Mouse (Mus musculus) ovary, adult 18-20 months (tissue): ENCODE results near the gene Cmc2.

Experiments used
- DNase-seq: peaks from one replicate; pipeline ENCODE4 v3.0.0; 2022; ENCODE audit warnings: low spot score, mixed read lengths

The Cmc2 gene

GRCm38 (mm10) chr8:116905836-116906235 lies 15.4 kb downstream of the Cmc2 start:
- DNase-seq, result no peak

- no peak for DNase-seq
Observed at GRCm38 (mm10) chr8:116905252-116905651, 16.0 kb downstream of the Cmc2 start.

DNA sequence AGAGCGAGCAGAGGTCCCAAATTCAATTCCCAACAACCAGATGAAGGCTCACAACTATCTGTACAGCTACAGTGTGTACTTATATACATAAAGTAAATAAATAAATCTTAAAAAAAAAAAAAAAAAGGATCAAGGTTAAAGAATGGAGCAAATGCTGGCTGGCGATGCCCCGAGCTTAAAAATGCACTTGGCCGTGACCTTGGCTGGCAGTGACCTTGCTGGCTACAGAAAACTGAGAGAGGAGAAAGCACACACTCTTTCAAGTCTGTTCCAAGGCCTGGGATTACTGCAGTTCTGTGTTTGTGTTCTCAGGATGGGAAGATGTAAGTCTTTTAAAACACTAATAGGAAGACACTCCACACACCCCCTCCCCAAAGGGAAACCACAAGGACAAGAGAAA lies 16.5 kb downstream of the Cmc2 start:
- DNase-seq, result peak; percentile 40

DNA sequence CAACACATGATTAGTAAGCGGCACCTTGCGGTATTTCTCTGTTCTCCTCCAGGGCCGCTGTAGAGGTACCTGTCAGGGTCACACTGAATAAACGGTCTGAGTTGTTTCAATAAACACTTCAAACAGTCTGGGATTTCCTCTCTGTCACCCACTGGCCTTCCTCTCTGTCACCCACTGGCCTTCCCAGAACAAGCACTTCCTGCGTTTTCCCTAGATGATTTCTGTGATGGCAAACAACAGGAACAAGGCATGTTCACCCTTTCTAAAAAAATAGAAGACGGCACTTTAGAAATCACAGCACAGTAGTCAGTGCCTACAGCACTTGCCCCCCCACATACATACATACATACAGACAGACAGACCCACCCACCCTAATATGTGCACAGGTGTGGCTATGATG lies 25.7 kb downstream of the Cmc2 start:
- no peak for DNase-seq

DNA sequence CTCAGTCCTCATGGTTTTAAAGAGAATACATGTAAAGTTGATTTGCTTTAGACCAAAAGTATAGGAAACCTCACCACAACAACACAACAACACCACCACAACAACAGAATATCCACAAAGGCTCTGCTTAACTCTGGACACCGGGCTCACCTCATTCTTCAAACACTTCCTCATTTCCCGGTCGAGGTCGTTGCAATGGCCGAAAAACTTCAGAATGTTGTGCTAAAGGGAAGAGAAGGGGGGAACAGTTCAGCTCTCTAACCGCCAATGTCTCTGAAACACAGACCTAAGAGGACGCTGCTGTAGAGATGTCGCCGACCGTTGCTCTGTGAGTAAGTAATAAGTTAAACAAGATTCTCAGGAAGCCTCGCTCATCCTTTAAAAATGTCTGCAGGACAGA lies 27.3 kb downstream of the Cmc2 start:
- no peak for DNase-seq

DNA sequence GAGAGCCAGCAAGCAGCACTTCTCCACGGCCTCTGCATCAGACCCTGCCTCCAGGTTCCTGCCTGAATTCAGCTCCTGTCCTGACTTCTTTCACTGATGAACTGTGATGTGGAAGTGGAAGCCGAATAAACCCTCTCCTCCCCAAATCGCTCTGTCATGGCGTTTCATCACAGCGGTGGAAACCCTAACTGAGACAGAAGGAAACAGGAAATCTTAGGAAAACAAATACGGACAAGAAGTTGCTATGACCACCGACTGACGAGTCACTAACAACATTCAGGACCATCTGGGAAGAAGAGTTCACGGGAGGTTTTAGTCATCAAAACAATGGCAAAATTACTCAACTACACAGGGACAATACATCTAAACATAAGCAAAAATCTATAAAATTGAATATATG lies 28.6 kb downstream of the Cmc2 start:
- no peak for DNase-seq

- no peak for DNase-seq
Observed at GRCm38 (mm10) chr8:116892130-116892529, 29.1 kb downstream of the Cmc2 start.

DNA sequence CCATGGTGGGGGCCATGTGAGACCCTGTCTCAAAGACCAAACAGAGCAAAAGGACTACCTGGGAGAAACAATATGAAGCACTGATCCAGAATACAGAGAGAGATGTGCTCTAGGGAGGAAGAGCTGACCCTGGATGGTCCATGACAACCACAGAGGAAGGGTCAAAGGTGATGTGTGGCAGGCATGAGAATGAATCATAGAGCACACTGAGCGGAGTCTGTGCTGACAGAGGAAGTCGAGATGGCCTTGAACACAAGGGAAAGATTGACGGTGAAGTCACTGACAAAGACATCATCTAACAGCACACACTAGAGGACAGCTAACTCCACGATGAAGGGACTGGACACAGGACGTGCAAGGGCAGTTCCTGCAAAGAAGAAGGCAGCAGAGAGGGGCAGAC lies 29.8 kb downstream of the Cmc2 start:
- DNase-seq, result no peak

GRCm38 (mm10) chr8:116887813-116888212 lies 33.4 kb downstream of the Cmc2 start:
- no peak for DNase-seq

- DNase-seq, result no peak
Observed at GRCm38 (mm10) chr8:116881396-116881795, 39.9 kb downstream of the Cmc2 start.

DNA sequence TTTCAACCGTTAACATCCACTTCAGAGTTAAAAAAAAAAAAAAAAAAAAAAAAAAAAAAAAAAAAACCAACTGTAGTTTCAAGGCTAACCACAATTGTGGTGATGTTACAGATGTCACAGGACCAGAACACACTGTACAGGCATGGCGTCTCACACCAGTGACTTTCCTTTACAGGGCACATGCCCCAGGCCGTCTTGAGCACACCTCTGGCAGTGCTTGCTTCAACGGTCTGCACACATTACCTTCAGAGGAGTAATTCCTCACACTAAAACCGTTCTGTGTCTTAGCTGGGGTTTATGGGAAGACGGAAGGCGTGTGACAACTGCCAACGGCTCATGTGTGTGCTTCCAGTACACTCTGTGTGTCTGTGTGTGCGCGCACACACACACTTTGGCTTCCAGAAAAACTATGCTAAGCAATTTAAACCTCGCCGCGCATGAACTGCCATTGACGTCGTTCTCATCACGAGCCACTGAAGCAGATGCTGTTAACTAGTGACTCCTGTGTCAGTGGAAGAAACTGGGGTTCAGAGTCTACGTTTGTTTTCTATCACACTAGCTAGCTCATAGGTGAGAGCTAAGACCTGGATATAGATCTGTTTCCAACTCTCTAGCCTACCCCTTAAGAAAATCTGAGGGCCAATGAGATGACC lies 45.3 kb downstream of the Cmc2 start:
- no peak for DNase-seq

DNA sequence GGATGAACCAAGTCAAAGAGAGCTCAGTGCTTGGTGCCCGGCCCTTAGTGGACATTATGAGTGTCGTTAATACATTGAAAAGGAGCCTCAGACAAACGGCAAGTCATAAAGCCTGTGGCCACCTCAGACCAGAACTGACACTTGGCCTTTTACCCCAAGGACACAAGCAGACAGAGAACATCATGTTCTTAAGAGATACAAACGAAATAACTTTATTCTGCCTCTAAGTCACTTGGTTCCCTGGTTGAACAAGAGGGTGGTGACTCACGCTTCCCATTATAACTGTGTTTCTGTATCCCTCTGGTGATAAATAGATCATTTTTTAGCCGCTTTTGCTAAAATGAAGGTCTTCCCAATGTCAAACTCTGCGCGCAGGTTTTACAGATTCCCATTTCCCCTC lies 47.3 kb downstream of the Cmc2 start:
- DNase-seq, result no peak

DNA sequence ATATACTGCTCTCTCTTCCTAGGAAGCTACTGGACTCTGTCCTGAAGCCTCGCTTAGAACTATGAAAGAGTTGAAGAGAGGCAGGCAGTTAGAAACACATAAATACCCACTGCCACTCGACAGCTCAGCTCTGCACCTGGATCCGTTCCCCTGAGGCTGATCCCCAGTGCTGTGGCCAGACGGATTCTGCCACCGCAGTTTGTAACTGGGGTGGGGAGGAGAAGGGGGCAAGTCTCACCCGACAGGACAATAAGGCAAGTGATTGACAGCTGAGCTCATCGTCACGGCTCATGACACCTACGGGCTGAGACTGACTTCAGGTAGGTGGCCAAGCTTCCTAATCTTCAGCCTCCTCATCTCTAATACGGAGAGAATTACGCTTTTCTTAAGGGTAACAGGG lies 47.7 kb downstream of the Cmc2 start:
- DNase-seq, result no peak

- DNase-seq, result no peak
Observed at GRCm38 (mm10) chr8:116872761-116873342, 48.4 kb downstream of the Cmc2 start.

DNA sequence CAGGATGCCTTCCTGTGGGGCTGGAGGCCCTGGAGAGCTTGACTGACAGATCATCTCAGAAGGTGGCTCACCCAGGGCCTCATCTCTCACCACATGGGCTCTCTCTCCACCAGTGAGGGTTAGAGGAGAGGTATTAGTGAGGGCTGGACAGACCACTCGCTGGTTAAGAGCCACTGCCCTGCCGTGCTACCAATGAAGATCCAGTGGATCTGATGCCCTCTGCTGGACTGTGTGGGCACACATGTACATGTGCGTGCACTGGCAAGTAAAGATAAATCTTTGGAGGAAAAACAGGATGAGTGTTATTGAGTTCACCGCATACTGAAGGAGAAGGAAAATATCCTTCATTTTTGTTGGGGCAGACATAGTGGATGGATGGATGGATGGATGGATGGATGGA lies 52.6 kb downstream of the Cmc2 start:
- no peak for DNase-seq

DNA sequence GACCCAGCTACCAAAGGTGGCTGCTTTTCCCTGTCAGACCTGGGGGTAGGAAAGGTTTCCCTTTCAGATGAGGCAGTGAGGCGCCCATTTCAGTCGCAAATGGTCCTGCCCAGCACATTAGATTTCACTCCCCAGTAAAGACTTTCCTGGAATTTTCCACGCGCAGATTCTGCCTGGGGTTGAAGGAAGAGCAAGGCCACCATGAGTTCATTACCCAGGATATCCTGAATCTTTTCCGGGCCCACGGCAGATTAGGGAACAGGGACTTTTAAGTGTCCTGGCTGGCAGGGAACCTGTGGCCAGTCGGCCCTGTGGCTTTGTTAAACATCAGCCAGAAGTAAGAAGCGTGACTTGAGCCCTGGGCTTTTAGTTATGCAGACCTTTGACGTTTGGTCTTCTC lies 53.9 kb downstream of the Cmc2 start:
- no peak for DNase-seq

GRCm38 (mm10) chr8:116866118-116866903 lies 54.9 kb downstream of the Cmc2 start:
- DNase-seq, result no peak

GRCm38 (mm10) chr8:116864514-116864913 lies 56.7 kb downstream of the Cmc2 start:
- DNase-seq, result no peak

GRCm38 (mm10) chr8:116864022-116864387 lies 57.2 kb downstream of the Cmc2 start:
- no peak for DNase-seq

DNA sequence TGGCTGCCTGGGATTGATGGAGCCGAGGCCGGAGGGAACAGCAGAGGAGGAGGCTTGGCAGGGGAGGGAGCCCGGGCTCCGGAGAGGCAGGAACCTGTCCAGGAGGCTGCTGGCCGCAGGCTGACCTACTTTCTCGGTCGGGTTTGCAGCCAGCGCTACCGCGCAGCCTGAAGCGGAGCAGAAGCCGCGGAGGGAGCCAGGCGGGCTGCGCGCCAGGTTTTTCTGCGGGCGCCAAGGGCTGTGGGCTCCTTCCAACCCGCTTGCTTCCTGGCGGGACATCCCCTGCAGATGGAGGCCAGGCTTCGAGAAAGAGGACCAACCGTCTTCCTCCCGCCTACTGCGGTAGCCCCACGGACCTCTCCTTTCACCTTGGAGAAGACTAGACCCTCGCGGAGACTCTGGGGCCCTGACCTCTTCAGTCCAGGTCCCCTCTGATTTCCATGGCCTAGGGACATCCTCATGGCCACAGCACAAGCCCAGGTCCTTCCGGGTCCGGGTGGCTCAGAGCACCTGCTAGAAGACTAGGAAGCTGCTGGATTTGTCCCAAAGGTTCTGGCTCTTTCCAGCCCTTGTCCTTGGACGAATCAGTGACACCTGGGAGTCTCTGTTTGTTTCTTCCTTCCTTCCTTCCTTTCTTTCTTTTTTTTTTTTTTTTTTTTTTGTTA lies 57.8 kb downstream of the Cmc2 start:
- DNase-seq, result peak; percentile 51

DNA sequence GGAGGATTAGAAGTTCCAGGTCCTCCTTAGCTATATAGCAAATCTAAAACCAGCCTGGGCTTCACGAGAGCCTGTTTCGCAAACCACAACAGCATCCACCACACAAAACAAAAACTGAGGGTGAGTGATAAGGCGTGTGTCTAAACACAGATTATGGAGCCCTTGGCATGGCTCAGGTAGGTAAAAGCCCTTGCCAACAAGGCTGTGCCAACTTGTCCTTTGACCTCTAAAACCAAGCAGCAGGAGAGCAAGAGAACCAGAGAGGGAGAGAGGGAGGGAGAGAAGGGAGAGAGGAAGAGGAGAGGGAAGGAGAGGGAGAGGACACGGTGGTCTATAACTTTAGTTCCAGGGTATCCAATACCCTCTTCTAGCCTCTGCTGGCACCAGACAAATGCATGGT lies 59.1 kb downstream of the Cmc2 start:
- DNase-seq, result no peak

GRCm38 (mm10) chr8:116852042-116852441 lies 69.2 kb downstream of the Cmc2 start:
- no peak for DNase-seq

DNA sequence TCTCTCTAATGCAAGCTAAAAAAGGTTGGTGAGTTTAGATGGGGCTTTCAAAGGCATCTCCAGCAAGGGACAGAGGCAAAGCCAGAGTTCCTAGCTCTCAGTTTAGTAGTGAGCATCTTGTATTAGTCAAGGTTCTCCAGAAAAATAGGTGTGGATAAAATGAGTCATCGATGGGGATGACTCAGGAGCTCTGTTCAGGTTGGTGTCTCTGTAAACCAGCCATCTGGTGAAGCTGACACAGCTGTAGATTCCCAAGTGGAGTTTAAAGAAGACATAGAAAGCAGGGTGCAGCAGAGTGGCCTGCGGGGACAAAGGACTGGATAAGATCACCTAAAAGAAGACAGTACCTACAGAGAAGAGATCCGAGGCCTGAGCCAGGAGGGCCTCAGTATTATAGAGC lies 73.2 kb downstream of the Cmc2 start:
- no peak for DNase-seq
